Mouse (Mus musculus): Measurements from ENCODE around the gene Fam83f. TPM values are rescaled to one million over a fixed set of nuclear protein-coding genes. Genes with fewer than 3 reads are reported as not detected.
A peak's percentile ranks its signal among the peaks of the same experiment; 100 is the strongest.
"Not testable (repeated sequence)": the region's sequence is repeated elsewhere in the genome, so short reads cannot be mapped to it uniquely, and the experiment has no call there.

The Fam83f gene
- polyA plus RNA-seq, 1 experiment from 2014 or later: 6.9 TPM

GRCm38 (mm10) chr15:80732266-80733030, 60.8 kb downstream of the Fam83f start:
- Histone ChIP-seq H3K27ac (ENCODE audit: low read length) (no peak overlapping the region), H3K4me3 (ENCODE audit: low read depth, low read length) (no peak overlapping the region), H3K9ac (replicated peaks; ENCODE audit: low read depth, low read length) (no peak overlapping the region), H3K9me3 (ENCODE audit: control insufficient read depth, low read depth, low read length) (no peaks in the 10 kb centered on the region), H3K4me2 (replicated peaks; ENCODE audit: low read depth, low read length) (no peak overlapping the region), H3K36me3 (ENCODE audit: control insufficient read depth, insufficient read depth, low read length) (no peaks in the 10 kb centered on the region), H3K27me3 (ENCODE audit: control insufficient read depth, insufficient read depth, low read length) (no peaks in the 10 kb centered on the region), H3K4me1 (ENCODE audit: control insufficient read depth, insufficient read depth, low read length) (peaks cover 12% of the 10 kb centered on the region)
- ATAC-seq (ENCODE audit: insufficient number of reproducible peaks, insufficient read depth, low FRiP score, low read depth): no peak
- 28% methylated on average over 4 of the region's 4 CpGs for WGBS

GRCm38 (mm10) chr15:80735300-80735699, 63.7 kb downstream of the Fam83f start:
- Histone ChIP-seq H3K27ac (ENCODE audit: low read length) (no peak overlapping the region), H3K9ac (replicated peaks; ENCODE audit: low read depth, low read length) (no peak overlapping the region), H3K4me1 (ENCODE audit: control insufficient read depth, insufficient read depth, low read length) (peaks cover 16% of the 10 kb centered on the region), H3K9me3 (ENCODE audit: control insufficient read depth, low read depth, low read length) (no peaks in the 10 kb centered on the region), H3K4me2 (replicated peaks; ENCODE audit: low read depth, low read length) (no peak overlapping the region), H3K4me3 (ENCODE audit: low read depth, low read length) (no peak overlapping the region), H3K36me3 (ENCODE audit: control insufficient read depth, insufficient read depth, low read length) (no peaks in the 10 kb centered on the region), H3K27me3 (ENCODE audit: control insufficient read depth, insufficient read depth, low read length) (no peaks in the 10 kb centered on the region)
- no peak for ATAC-seq (ENCODE audit: insufficient number of reproducible peaks, insufficient read depth, low FRiP score, low read depth)
- 90% methylated on average over 3 of the region's 3 CpGs for WGBS

- peaks cover 16% of the 10 kb centered on the region for H3K4me1 ChIP-seq (ENCODE audit: control insufficient read depth, insufficient read depth, low read length)
- H3K27ac ChIP-seq (ENCODE audit: low read length); H3K4me3 ChIP-seq (ENCODE audit: low read depth, low read length); H3K9me3 ChIP-seq (ENCODE audit: control insufficient read depth, low read depth, low read length); H3K27me3 ChIP-seq (ENCODE audit: control insufficient read depth, insufficient read depth, low read length); H3K36me3 ChIP-seq (ENCODE audit: control insufficient read depth, insufficient read depth, low read length); H3K9ac ChIP-seq (replicated peaks; ENCODE audit: low read depth, low read length); H3K4me2 ChIP-seq (replicated peaks; ENCODE audit: low read depth, low read length); ATAC-seq (ENCODE audit: insufficient number of reproducible peaks, insufficient read depth, low FRiP score, low read depth): not testable (repeated sequence)
- 90% methylated on average over 3 of the region's 4 CpGs for WGBS
These were observed 64.1 kb downstream of the Fam83f start for GRCm38 (mm10) chr15:80735708-80736107.

GRCm38 (mm10) chr15:80736553-80736952, 64.9 kb downstream of the Fam83f start:
- ATAC-seq (ENCODE audit: insufficient number of reproducible peaks, insufficient read depth, low FRiP score, low read depth): no peak
- WGBS: 45% methylated on average over 1 of the region's 1 CpGs
- Histone ChIP-seq H3K4me2 (replicated peaks; ENCODE audit: low read depth, low read length) (no peak overlapping the region), H3K27ac (ENCODE audit: low read length) (no peak overlapping the region), H3K9me3 (ENCODE audit: control insufficient read depth, low read depth, low read length) (no peaks in the 10 kb centered on the region), H3K4me3 (ENCODE audit: low read depth, low read length) (no peak overlapping the region), H3K4me1 (ENCODE audit: control insufficient read depth, insufficient read depth, low read length) (peaks cover 14% of the 10 kb centered on the region), H3K27me3 (ENCODE audit: control insufficient read depth, insufficient read depth, low read length) (no peaks in the 10 kb centered on the region), H3K9ac (replicated peaks; ENCODE audit: low read depth, low read length) (no peak overlapping the region), H3K36me3 (ENCODE audit: control insufficient read depth, insufficient read depth, low read length) (no peaks in the 10 kb centered on the region)

- Histone ChIP-seq H3K27me3 (ENCODE audit: control insufficient read depth, insufficient read depth, low read length) (no peaks in the 10 kb centered on the region), H3K27ac (ENCODE audit: low read length) (no peak overlapping the region), H3K9ac (replicated peaks; ENCODE audit: low read depth, low read length) (no peak overlapping the region), H3K4me2 (replicated peaks; ENCODE audit: low read depth, low read length) (no peak overlapping the region), H3K4me3 (ENCODE audit: low read depth, low read length) (no peak overlapping the region), H3K9me3 (ENCODE audit: control insufficient read depth, low read depth, low read length) (no peaks in the 10 kb centered on the region), H3K36me3 (ENCODE audit: control insufficient read depth, insufficient read depth, low read length) (no peaks in the 10 kb centered on the region), H3K4me1 (ENCODE audit: control insufficient read depth, insufficient read depth, low read length) (peaks cover 4% of the 10 kb centered on the region; the same call in 1 of the 2 replicates)
- ATAC-seq (ENCODE audit: insufficient number of reproducible peaks, insufficient read depth, low FRiP score, low read depth): no peak
- 88% methylated on average over 2 of the region's 2 CpGs for WGBS
These were observed 66.6 kb downstream of the Fam83f start for GRCm38 (mm10) chr15:80738244-80738643.

- Histone ChIP-seq H3K4me1 (ENCODE audit: control insufficient read depth, insufficient read depth, low read length) (peaks cover 4% of the 10 kb centered on the region; the same call in 1 of the 2 replicates), H3K27me3 (ENCODE audit: control insufficient read depth, insufficient read depth, low read length) (no peaks in the 10 kb centered on the region), H3K9ac (replicated peaks; ENCODE audit: low read depth, low read length) (no peak overlapping the region), H3K36me3 (ENCODE audit: control insufficient read depth, insufficient read depth, low read length) (no peaks in the 10 kb centered on the region), H3K27ac (ENCODE audit: low read length) (peak overlapping the region; percentile 61; the same call in 1 of the 2 replicates), H3K4me2 (replicated peaks; ENCODE audit: low read depth, low read length) (no peak overlapping the region), H3K4me3 (ENCODE audit: low read depth, low read length) (no peak overlapping the region), H3K9me3 (ENCODE audit: control insufficient read depth, low read depth, low read length) (no peaks in the 10 kb centered on the region)
- 96% methylated on average over 1 of the region's 1 CpGs for WGBS
- no peak for ATAC-seq (ENCODE audit: insufficient number of reproducible peaks, insufficient read depth, low FRiP score, low read depth)
These were observed 68.3 kb downstream of the Fam83f start for GRCm38 (mm10) chr15:80739972-80740371.

GRCm38 (mm10) chr15:80741836-80742235, 70.2 kb downstream of the Fam83f start:
- ATAC-seq (ENCODE audit: insufficient number of reproducible peaks, insufficient read depth, low FRiP score, low read depth): no peak
- no peak overlapping the region for H3K27ac ChIP-seq (ENCODE audit: low read length)
- H3K4me3 ChIP-seq (ENCODE audit: low read depth, low read length): no peak overlapping the region
- H3K4me2 ChIP-seq (replicated peaks; ENCODE audit: low read depth, low read length): no peak overlapping the region
- WGBS: 69% methylated on average over 1 of the region's 1 CpGs
- no peaks in the 10 kb centered on the region for H3K9me3 ChIP-seq (ENCODE audit: control insufficient read depth, low read depth, low read length)
- H3K27me3 ChIP-seq (ENCODE audit: control insufficient read depth, insufficient read depth, low read length): no peaks in the 10 kb centered on the region
- peaks cover 4% of the 10 kb centered on the region; the same call in 1 of the 2 replicates for H3K4me1 ChIP-seq (ENCODE audit: control insufficient read depth, insufficient read depth, low read length)
- no peaks in the 10 kb centered on the region for H3K36me3 ChIP-seq (ENCODE audit: control insufficient read depth, insufficient read depth, low read length)
- H3K9ac ChIP-seq (replicated peaks; ENCODE audit: low read depth, low read length): no peak overlapping the region

GRCm38 (mm10) chr15:80742991-80743474, 71.4 kb downstream of the Fam83f start:
- 72% methylated on average over 3 of the region's 3 CpGs for WGBS
- peak; percentile 42; the same call in 1 of the 2 replicates for ATAC-seq (ENCODE audit: insufficient number of reproducible peaks, insufficient read depth, low FRiP score, low read depth)
- H3K27ac ChIP-seq (ENCODE audit: low read length): no peak overlapping the region

More at GRCm38 (mm10) chr15:80742991-80743474, 71.4 kb downstream of the Fam83f start:
- H3K36me3 ChIP-seq (ENCODE audit: control insufficient read depth, insufficient read depth, low read length): no peaks in the 10 kb centered on the region
- no peaks in the 10 kb centered on the region for H3K9me3 ChIP-seq (ENCODE audit: control insufficient read depth, low read depth, low read length)
- H3K4me3 ChIP-seq (ENCODE audit: low read depth, low read length): no peak overlapping the region
- H3K27me3 ChIP-seq (ENCODE audit: control insufficient read depth, insufficient read depth, low read length): no peaks in the 10 kb centered on the region
- H3K9ac ChIP-seq (replicated peaks; ENCODE audit: low read depth, low read length): no peak overlapping the region
- peaks cover 4% of the 10 kb centered on the region; the same call in 1 of the 2 replicates for H3K4me1 ChIP-seq (ENCODE audit: control insufficient read depth, insufficient read depth, low read length)
- no peak overlapping the region for H3K4me2 ChIP-seq (replicated peaks; ENCODE audit: low read depth, low read length)
